Mouse (Mus musculus): Measurements from ENCODE around the gene Mgea5. TPM values are rescaled to one million over a fixed set of nuclear protein-coding genes. Genes with fewer than 3 reads are reported as not detected.
A peak's percentile ranks its signal among the peaks of the same experiment; 100 is the strongest.

Mgea5 gene
- polyA plus RNA-seq, 1 experiment from 2014 or later = 76.5 TPM

DNA sequence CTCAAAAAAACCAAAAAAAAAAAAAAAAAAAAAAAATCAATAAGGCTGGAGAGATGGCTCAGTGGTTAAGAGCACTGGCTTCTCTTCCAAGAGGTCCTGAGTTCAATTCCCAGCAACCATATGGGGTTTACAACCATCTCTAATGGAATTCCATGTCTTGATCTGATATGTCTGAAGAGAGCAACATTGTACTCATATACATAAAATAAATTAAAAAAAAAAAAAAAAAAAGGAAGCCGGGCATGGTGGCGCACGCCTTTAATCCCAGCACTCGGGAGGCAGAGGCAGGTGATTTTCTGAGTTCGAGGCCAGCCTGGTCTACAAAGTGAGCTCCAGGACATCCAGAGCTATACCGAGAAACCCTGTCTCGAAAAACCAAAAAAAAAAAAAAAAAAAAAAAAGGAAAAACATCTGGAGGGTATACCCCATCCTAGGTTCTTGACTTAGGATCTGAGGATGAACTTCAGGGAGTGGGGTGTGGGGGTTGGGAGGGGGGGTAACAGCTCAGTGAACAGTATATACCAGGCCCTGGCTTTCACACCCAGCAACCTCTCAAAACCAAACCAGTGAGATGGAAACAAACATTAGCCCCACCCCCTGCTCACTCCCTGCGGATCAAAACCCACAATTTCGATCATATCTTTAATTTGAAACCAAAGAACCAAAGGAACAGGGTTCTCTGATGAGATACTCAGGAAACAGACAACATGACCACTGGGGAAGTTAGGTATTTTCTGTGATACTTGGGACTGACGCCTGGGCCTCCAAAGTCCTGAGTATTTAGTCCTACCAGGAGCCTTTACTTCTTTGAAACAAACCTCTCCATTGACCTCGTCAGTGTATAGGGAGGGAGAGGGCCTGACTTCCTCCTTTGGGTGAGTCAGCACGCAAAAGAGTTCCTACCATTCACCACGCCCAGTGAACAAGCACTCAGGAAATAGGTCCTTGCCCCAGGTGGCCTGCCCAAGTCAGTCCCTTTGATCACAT lies 6.5 kb upstream of the Mgea5 start:
- H3K4me1 ChIP-seq (ENCODE audit: control insufficient read depth, insufficient read depth, low read length) = no peaks in the 10 kb centered on the region
- H3K4me2 ChIP-seq (ENCODE audit: low read length) = no peak overlapping the region
- 83% methylated on average over 13 of the region's 13 CpGs for WGBS
- no peaks in the 10 kb centered on the region for H3K36me3 ChIP-seq (ENCODE audit: control insufficient read depth, insufficient read depth, low read length)
- ATAC-seq = no peak
- H3K27me3 ChIP-seq (ENCODE audit: control insufficient read depth, insufficient read depth, low read depth, low read length) = no peaks in the 10 kb centered on the region
- no peak overlapping the region for H3K4me3 ChIP-seq (ENCODE audit: low read depth, low read length)
- H3K27ac ChIP-seq (ENCODE audit: low read length) = no peak overlapping the region
- H3K9ac ChIP-seq (ENCODE audit: low read depth, low read length) = no peak overlapping the region
- H3K9me3 ChIP-seq (replicated peaks; ENCODE audit: control insufficient read depth, low read length, poor library complexity, severe bottlenecking) = no peaks in the 10 kb centered on the region

DNA sequence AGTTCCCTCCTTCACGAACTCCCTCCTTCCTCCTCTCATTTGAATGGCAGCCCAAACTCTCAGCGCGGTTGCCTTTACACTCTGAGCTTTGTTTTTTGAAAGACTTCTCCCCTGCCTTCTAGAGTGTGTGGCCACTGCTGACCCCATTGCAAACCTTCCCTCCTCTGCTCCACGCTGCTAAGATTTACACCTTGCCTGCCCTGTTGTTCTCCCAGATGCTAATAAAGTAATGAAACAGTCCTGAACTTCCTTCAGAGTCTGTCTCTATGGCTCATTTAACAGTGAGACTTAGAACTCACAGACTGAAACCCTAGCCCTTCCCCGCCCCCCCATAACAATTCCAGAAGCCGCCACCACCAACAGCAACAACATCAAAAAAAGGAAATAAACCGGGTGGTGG lies 5.7 kb upstream of the Mgea5 start:
- Histone ChIP-seq H3K36me3 (ENCODE audit: control insufficient read depth, insufficient read depth, low read length) (no peaks in the 10 kb centered on the region), H3K27ac (ENCODE audit: low read length) (no peak overlapping the region), H3K4me3 (ENCODE audit: low read depth, low read length) (no peak overlapping the region), H3K9me3 (replicated peaks; ENCODE audit: control insufficient read depth, low read length, poor library complexity, severe bottlenecking) (no peaks in the 10 kb centered on the region), H3K9ac (ENCODE audit: low read depth, low read length) (no peak overlapping the region), H3K4me2 (ENCODE audit: low read length) (no peak overlapping the region), H3K4me1 (ENCODE audit: control insufficient read depth, insufficient read depth, low read length) (no peaks in the 10 kb centered on the region; the same call in 1 of the 2 replicates), H3K27me3 (ENCODE audit: control insufficient read depth, insufficient read depth, low read depth, low read length) (no peaks in the 10 kb centered on the region)
- no peak for ATAC-seq
- WGBS = 73% methylated on average over 7 of the region's 7 CpGs

DNA sequence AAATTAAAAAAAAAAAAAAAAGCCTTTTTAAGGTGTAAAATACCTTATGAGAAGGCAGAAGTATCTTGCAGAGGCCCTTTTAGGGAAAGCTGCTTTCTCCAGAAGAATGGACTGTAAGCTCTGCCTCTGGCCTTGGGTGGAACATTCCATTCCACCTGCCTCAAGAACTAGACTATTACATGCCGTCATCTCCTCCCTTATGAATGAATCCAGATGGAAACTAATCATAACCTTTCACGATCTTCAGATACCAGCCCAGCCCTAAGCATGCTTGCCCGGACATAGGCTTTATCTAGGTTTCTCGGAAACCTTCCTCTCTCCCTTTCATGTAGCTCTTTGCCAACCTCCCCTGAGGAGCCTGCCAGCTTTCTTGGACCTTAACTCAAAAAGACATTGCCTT lies 4.7 kb upstream of the Mgea5 start:
- no peak overlapping the region for H3K4me2 ChIP-seq (ENCODE audit: low read length)
- ATAC-seq = no peak
- H3K36me3 ChIP-seq (ENCODE audit: control insufficient read depth, insufficient read depth, low read length) = no peaks in the 10 kb centered on the region
- no peak overlapping the region for H3K4me3 ChIP-seq (ENCODE audit: low read depth, low read length)
- H3K27ac ChIP-seq (ENCODE audit: low read length) = no peak overlapping the region
- 88% methylated on average over 4 of the region's 4 CpGs for WGBS
- H3K9ac ChIP-seq (ENCODE audit: low read depth, low read length) = no peak overlapping the region
- peaks cover 6% of the 10 kb centered on the region for H3K4me1 ChIP-seq (ENCODE audit: control insufficient read depth, insufficient read depth, low read length)
- no peaks in the 10 kb centered on the region for H3K27me3 ChIP-seq (ENCODE audit: control insufficient read depth, insufficient read depth, low read depth, low read length)
- no peaks in the 10 kb centered on the region for H3K9me3 ChIP-seq (replicated peaks; ENCODE audit: control insufficient read depth, low read length, poor library complexity, severe bottlenecking)

DNA sequence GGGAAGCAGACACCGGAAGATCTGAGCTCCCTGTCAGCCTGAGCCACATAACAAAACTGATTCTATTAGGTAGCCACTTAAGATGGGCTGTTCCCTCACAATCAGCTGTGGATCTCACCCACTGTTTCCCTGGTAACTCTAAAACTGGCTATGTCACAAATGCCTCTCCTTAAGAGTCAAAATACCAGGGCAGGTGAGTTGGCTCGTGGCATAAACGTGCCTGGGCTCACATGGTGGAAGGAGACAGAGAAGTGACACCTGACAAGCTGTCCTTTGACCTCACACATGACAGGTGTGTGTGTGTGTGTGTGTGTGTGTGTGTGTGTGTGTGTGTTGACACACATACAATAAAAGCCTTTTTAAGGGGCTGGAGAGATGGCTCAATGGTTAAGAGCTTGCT lies 3.8 kb upstream of the Mgea5 start:
- H3K9ac ChIP-seq (ENCODE audit: low read depth, low read length) = no peak overlapping the region
- no peak for ATAC-seq
- H3K4me2 ChIP-seq (ENCODE audit: low read length) = no peak overlapping the region
- H3K4me3 ChIP-seq (ENCODE audit: low read depth, low read length) = no peak overlapping the region
- no peak overlapping the region for H3K27ac ChIP-seq (ENCODE audit: low read length)
- no peaks in the 10 kb centered on the region for H3K27me3 ChIP-seq (ENCODE audit: control insufficient read depth, insufficient read depth, low read depth, low read length)
- H3K36me3 ChIP-seq (ENCODE audit: control insufficient read depth, insufficient read depth, low read length) = no peaks in the 10 kb centered on the region
- no peaks in the 10 kb centered on the region for H3K9me3 ChIP-seq (replicated peaks; ENCODE audit: control insufficient read depth, low read length, poor library complexity, severe bottlenecking)
- WGBS = 71% methylated on average over 3 of the region's 3 CpGs
- peaks cover 6% of the 10 kb centered on the region for H3K4me1 ChIP-seq (ENCODE audit: control insufficient read depth, insufficient read depth, low read length)

DNA sequence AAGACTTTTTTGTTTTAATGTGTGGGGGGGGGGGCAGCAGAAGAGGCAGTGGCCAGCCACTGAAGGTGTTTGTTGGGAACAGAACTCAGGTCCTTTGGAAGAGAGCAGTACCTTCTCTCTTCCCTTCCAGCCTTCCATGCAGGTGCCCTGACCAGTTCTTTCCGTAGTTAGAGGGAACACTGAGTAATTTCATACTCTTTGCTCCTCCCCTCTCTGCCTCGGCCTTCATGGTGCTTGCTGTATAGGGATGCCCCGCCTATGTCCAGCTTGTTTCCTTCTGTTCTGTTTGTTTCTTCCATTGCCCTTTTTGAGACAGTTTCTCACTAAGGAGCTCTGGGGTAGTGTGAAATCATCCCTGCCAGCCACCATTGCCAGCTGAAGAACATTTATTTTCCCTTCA lies 1.8 kb upstream of the Mgea5 start:
- H3K4me2 ChIP-seq (ENCODE audit: low read length) = no peak overlapping the region
- no peaks in the 10 kb centered on the region for H3K9me3 ChIP-seq (replicated peaks; ENCODE audit: control insufficient read depth, low read length, poor library complexity, severe bottlenecking)
- no peak overlapping the region for H3K27ac ChIP-seq (ENCODE audit: low read length)
- no peak overlapping the region for H3K4me3 ChIP-seq (ENCODE audit: low read depth, low read length)
- ATAC-seq = no peak
- H3K4me1 ChIP-seq (ENCODE audit: control insufficient read depth, insufficient read depth, low read length) = peaks cover 22% of the 10 kb centered on the region
- 60% methylated on average over 3 of the region's 3 CpGs for WGBS
- no peak overlapping the region for H3K9ac ChIP-seq (ENCODE audit: low read depth, low read length)
- H3K36me3 ChIP-seq (ENCODE audit: control insufficient read depth, insufficient read depth, low read length) = no peaks in the 10 kb centered on the region
- no peaks in the 10 kb centered on the region for H3K27me3 ChIP-seq (ENCODE audit: control insufficient read depth, insufficient read depth, low read depth, low read length)

DNA sequence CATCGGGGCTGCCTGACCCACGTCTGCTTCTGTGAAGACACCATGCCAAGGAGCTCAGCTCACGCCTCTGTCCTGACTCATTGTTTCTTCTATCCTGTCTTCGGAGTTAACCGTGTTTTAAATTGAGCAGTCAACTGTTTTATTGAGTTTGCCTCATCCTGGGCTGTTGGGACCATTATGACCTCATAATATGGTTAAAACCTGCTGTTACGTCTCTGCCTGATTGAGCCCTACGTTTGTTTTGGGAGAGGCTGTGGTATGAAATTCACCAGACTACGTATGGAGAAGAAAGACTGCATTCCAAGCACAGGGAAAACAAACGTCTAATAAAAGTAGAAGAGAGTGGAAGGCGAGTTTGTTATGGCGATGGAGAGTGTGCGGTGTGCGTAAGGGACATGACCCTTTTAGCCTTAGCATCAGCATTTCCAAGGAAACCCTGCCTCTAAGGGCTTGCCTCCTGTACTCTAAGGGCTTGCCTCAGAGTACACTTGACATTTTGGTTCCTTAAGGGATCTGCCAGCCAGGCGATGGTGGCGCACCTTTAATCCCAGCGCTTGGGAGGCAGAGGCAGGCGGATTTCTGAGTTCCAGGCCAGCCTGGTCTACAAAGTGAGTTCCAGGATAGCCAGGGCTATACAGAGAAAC lies 418 bp upstream of the Mgea5 start:
- peak overlapping the region; percentile 99 for H3K4me3 ChIP-seq (ENCODE audit: low read depth, low read length)
- no peaks in the 10 kb centered on the region for H3K36me3 ChIP-seq (ENCODE audit: control insufficient read depth, insufficient read depth, low read length)
- H3K27ac ChIP-seq (ENCODE audit: low read length) = peak overlapping the region; percentile 6; the same call in 1 of the 2 replicates
- no peak for ATAC-seq
- peak overlapping the region; percentile 48; the same call in 1 of the 2 replicates for H3K9ac ChIP-seq (ENCODE audit: low read depth, low read length)
- H3K9me3 ChIP-seq (replicated peaks; ENCODE audit: control insufficient read depth, low read length, poor library complexity, severe bottlenecking) = no peaks in the 10 kb centered on the region
- WGBS = 33% methylated on average over 17 of the region's 17 CpGs
- H3K4me1 ChIP-seq (ENCODE audit: control insufficient read depth, insufficient read depth, low read length) = peaks cover 34% of the 10 kb centered on the region
- H3K27me3 ChIP-seq (ENCODE audit: control insufficient read depth, insufficient read depth, low read depth, low read length) = no peaks in the 10 kb centered on the region
- H3K4me2 ChIP-seq (ENCODE audit: low read length) = peak overlapping the region; percentile 67

DNA sequence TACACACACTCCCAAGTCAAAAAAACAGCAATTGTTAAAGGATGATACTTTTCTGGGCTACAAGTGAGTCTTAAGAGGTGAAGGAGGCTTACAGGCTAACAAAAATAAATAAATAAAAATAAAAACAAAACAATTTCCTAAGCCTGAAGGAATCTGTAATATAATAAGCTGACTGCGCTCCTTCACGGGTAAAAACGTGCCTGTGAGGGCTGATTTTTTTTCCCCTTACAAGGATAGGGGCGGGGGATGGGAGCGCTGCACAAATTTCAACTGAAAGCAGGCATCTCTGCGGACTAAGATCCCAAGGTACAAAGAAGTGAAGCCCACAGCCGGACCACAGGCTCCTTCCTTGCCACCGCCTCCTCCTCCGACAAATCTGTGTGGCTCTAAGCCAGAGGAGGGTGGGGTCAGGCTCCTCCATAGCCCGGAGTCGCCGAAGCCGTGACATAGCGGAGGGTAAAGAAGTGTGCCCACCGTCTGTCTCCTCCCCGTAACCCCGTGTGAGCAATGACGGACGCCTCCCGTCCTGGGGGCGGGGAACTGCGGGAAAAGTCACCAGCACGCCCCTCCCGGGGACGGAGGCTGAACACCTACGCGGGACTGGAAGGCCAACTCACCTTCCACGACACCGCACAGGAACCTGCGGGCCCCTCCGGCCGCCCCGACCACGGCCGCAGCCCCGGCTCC lies 1.2 kb downstream of the Mgea5 start:
- Histone ChIP-seq H3K4me3 (ENCODE audit: low read depth, low read length) (peak overlapping the region; percentile 99), H3K4me2 (ENCODE audit: low read length) (peak overlapping the region; percentile 72), H3K36me3 (ENCODE audit: control insufficient read depth, insufficient read depth, low read length) (peaks cover 3% of the 10 kb centered on the region; the same call in 1 of the 2 replicates), H3K27me3 (ENCODE audit: control insufficient read depth, insufficient read depth, low read depth, low read length) (no peaks in the 10 kb centered on the region), H3K9me3 (replicated peaks; ENCODE audit: control insufficient read depth, low read length, poor library complexity, severe bottlenecking) (no peaks in the 10 kb centered on the region), H3K4me1 (ENCODE audit: control insufficient read depth, insufficient read depth, low read length) (peaks cover 34% of the 10 kb centered on the region), H3K9ac (ENCODE audit: low read depth, low read length) (peak overlapping the region; percentile 99), H3K27ac (ENCODE audit: low read length) (peak overlapping the region; percentile 99)
- 1% methylated on average over 34 of the region's 36 CpGs for WGBS
- ATAC-seq = peak; percentile 34

DNA sequence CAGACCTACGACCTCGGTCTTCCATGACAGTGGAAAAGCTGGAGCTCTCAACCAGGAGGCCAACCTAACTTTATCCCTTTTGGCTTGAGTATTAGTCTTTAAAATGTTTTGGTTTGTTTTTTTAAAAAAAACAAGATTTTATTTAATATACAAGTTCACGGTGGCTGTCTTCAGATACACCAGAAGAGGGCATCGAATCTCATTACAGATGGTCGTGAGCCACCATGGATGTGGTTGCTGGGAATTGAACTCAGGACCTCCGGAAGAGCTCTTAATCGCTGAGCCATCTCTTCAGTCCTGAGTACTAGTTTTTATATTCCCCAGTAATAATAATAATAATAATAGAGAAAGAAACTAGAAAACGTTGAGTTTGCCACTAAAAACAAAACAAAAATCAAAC lies 2.0 kb downstream of the Mgea5 start:
- no peak overlapping the region for H3K9ac ChIP-seq (ENCODE audit: low read depth, low read length)
- H3K27me3 ChIP-seq (ENCODE audit: control insufficient read depth, insufficient read depth, low read depth, low read length) = no peaks in the 10 kb centered on the region
- no peak for ATAC-seq
- H3K27ac ChIP-seq (ENCODE audit: low read length) = no peak overlapping the region
- peak overlapping the region; percentile 72 for H3K4me2 ChIP-seq (ENCODE audit: low read length)
- no peaks in the 10 kb centered on the region for H3K9me3 ChIP-seq (replicated peaks; ENCODE audit: control insufficient read depth, low read length, poor library complexity, severe bottlenecking)
- whole genome bisulfite sequencing = 53% methylated on average over 8 of the region's 8 CpGs
- H3K4me1 ChIP-seq (ENCODE audit: control insufficient read depth, insufficient read depth, low read length) = peaks cover 34% of the 10 kb centered on the region
- H3K36me3 ChIP-seq (ENCODE audit: control insufficient read depth, insufficient read depth, low read length) = peaks cover 3% of the 10 kb centered on the region; the same call in 1 of the 2 replicates
- H3K4me3 ChIP-seq (ENCODE audit: low read depth, low read length) = peak overlapping the region; percentile 99

Data from midbrain, embryonic 16.5 days (tissue).